Mouse (Mus musculus) liver, embryonic 15.5 days (tissue): ENCODE data around the gene Cd276. TPM values are rescaled to one million over a fixed set of nuclear protein-coding genes. Genes with fewer than 3 reads are reported as not detected.

Experiments used
- ATAC-seq: fragments of 200-750 bp; cut with Nextera tagmentation; 2 replicates; pipeline ENCODE4 v1.8.0; 2017; ENCODE audit warnings: moderate number of reproducible peaks, mild to moderate bottlenecking, moderate library complexity; ENCODE audit not compliant: insufficient read depth
- H3K27ac ChIP-seq: fragments of 300-500 bp; sonication (generic); replicated peaks from 2 replicates; pipeline ENCODE4 v1.5.1; 2015; ENCODE audit warnings: mild to moderate bottlenecking, inconsistent platforms
- H3K27me3 ChIP-seq: fragments of 300-500 bp; sonication (generic); 2 replicates; pipeline ENCODE4 v1.6.1; 2015; ENCODE audit warnings: mild to moderate bottlenecking, inconsistent platforms
- H3K36me3 ChIP-seq: fragments of 300-500 bp; sonication (generic); replicated peaks from 2 replicates; pipeline ENCODE4 v1.6.1; 2015; ENCODE audit warnings: moderate library complexity, mild to moderate bottlenecking, inconsistent platforms
- H3K4me1 ChIP-seq: fragments of 300-500 bp; sonication (generic); replicated peaks from 2 replicates; pipeline ENCODE4 v1.6.1; 2015; ENCODE audit warnings: inconsistent platforms
- H3K4me2 ChIP-seq: fragments of 300-500 bp; sonication (generic); 2 replicates; pipeline ENCODE4 v1.6.1; 2015; ENCODE audit warnings: moderate library complexity, mild to moderate bottlenecking, inconsistent platforms
- H3K4me3 ChIP-seq: fragments of 300-500 bp; sonication (generic); replicated peaks from 2 replicates; pipeline ENCODE4 v1.5.1; 2015; ENCODE audit warnings: mild to moderate bottlenecking, inconsistent platforms
- H3K9ac ChIP-seq: fragments of 300-500 bp; sonication (generic); 2 replicates; pipeline ENCODE4 v1.6.1; 2015; ENCODE audit warnings: moderate library complexity, mild to moderate bottlenecking, inconsistent platforms
- H3K9me3 ChIP-seq: fragments of 300-500 bp; sonication (generic); replicated peaks from 2 replicates; pipeline ENCODE4 v1.6.1; 2016; ENCODE audit warnings: inconsistent platforms
- WGBS: fragments of 180-500 bp; shearing (Covaris S2); methylation state at CpG from one replicate; pipeline ENCODE4 v1.1.7; 2015; ENCODE audit warnings: mixed read lengths; ENCODE audit not compliant: insufficient replicate concordance; 5-methylcytosine and 5-hydroxymethylcytosine counted together
- polyA plus RNA-seq: library from polyadenylated mRNA; unstranded; fragments of >200 nt; fragmentation: Nextera tagmentation; extraction: Ambion mirVana; gene quantifications from 2 replicates; pipeline ENCODE4 v1.2.1, GENCODE M21; 2015

Cd276 gene
- polyA plus RNA-seq, 1 experiment from 2014 or later = 1.4 TPM

GRCm38 (mm10) chr9:58548897-58549296, 6.3 kb downstream of the Cd276 start:
- 33% methylated on average over 4 of the region's 4 CpGs for WGBS
- Histone ChIP-seq H3K27ac (no peak overlapping the region), H3K4me3 (no peak overlapping the region), H3K9me3 (no peaks in the 10 kb centered on the region), H3K4me1 (no peaks in the 10 kb centered on the region), H3K36me3 (no peaks in the 10 kb centered on the region), H3K9ac (no peak overlapping the region), H3K4me2 (no peak overlapping the region), H3K27me3 (peaks cover 33% of the 10 kb centered on the region)
- no peak for ATAC-seq

- WGBS = 63% methylated on average over 11 of the region's 11 CpGs
- Histone ChIP-seq H3K9me3 (no peaks in the 10 kb centered on the region), H3K27me3 (peaks cover 12% of the 10 kb centered on the region), H3K4me2 (no peak overlapping the region), H3K9ac (no peak overlapping the region), H3K36me3 (no peaks in the 10 kb centered on the region), H3K4me3 (no peak overlapping the region), H3K27ac (no peak overlapping the region), H3K4me1 (no peaks in the 10 kb centered on the region)
- no peak for ATAC-seq
Observed at GRCm38 (mm10) chr9:58546630-58547360, 8.4 kb downstream of the Cd276 start.

GRCm38 (mm10) chr9:58545428-58545827, 9.8 kb downstream of the Cd276 start:
- Histone ChIP-seq H3K36me3 (no peaks in the 10 kb centered on the region), H3K27ac (no peak overlapping the region), H3K27me3 (no peaks in the 10 kb centered on the region; the same call in 1 of the 2 replicates), H3K9me3 (no peaks in the 10 kb centered on the region), H3K9ac (no peak overlapping the region), H3K4me3 (no peak overlapping the region), H3K4me1 (no peaks in the 10 kb centered on the region), H3K4me2 (no peak overlapping the region)
- ATAC-seq = no peak
- 25% methylated on average over 6 of the region's 6 CpGs for WGBS

- no peaks in the 10 kb centered on the region; the same call in 1 of the 2 replicates for H3K27me3 ChIP-seq
- no peaks in the 10 kb centered on the region for H3K9me3 ChIP-seq
- H3K4me1 ChIP-seq = no peaks in the 10 kb centered on the region
- H3K4me2 ChIP-seq = no peak overlapping the region
- no peak overlapping the region for H3K9ac ChIP-seq
- H3K27ac ChIP-seq = no peak overlapping the region
- 39% methylated on average over 4 of the region's 4 CpGs for WGBS
- H3K4me3 ChIP-seq = no peak overlapping the region
- no peaks in the 10 kb centered on the region for H3K36me3 ChIP-seq
- no peak for ATAC-seq
Observed at GRCm38 (mm10) chr9:58544879-58545324, 10.3 kb downstream of the Cd276 start.

GRCm38 (mm10) chr9:58541895-58542338, 13.3 kb downstream of the Cd276 start:
- Histone ChIP-seq H3K4me3 (no peak overlapping the region), H3K4me1 (no peaks in the 10 kb centered on the region; the same call in 1 of the 2 replicates), H3K4me2 (no peak overlapping the region), H3K27me3 (no peaks in the 10 kb centered on the region; the same call in none of the 2 replicates), H3K27ac (no peak overlapping the region), H3K9me3 (no peaks in the 10 kb centered on the region), H3K36me3 (no peaks in the 10 kb centered on the region), H3K9ac (no peak overlapping the region)
- 19% methylated on average over 6 of the region's 6 CpGs for WGBS
- ATAC-seq = peak; percentile 40

- H3K4me3 ChIP-seq = no peak overlapping the region
- no peak overlapping the region for H3K9ac ChIP-seq
- H3K36me3 ChIP-seq = no peaks in the 10 kb centered on the region
- no peak for ATAC-seq
- no peak overlapping the region for H3K27ac ChIP-seq
- no peak overlapping the region for H3K4me2 ChIP-seq
- no peaks in the 10 kb centered on the region for H3K9me3 ChIP-seq
- peaks cover 2% of the 10 kb centered on the region for H3K4me1 ChIP-seq
- H3K27me3 ChIP-seq = no peaks in the 10 kb centered on the region; the same call in none of the 2 replicates
- WGBS = 37% methylated on average over 5 of the region's 5 CpGs
Observed at GRCm38 (mm10) chr9:58539886-58540285, 15.4 kb downstream of the Cd276 start.

GRCm38 (mm10) chr9:58537774-58538173, 17.5 kb downstream of the Cd276 start:
- no peak overlapping the region for H3K27ac ChIP-seq
- no peak overlapping the region for H3K4me3 ChIP-seq
- 9% methylated on average over 3 of the region's 3 CpGs for WGBS
- no peaks in the 10 kb centered on the region for H3K9me3 ChIP-seq
- H3K4me2 ChIP-seq = no peak overlapping the region
- H3K9ac ChIP-seq = no peak overlapping the region
- ATAC-seq = no peak
- no peaks in the 10 kb centered on the region for H3K36me3 ChIP-seq
- H3K4me1 ChIP-seq = peaks cover 2% of the 10 kb centered on the region
- no peaks in the 10 kb centered on the region; the same call in none of the 2 replicates for H3K27me3 ChIP-seq

- ATAC-seq = no peak
- no peak overlapping the region for H3K4me3 ChIP-seq
- no peaks in the 10 kb centered on the region for H3K36me3 ChIP-seq
- no peaks in the 10 kb centered on the region for H3K9me3 ChIP-seq
- H3K4me1 ChIP-seq = peaks cover 2% of the 10 kb centered on the region
- H3K4me2 ChIP-seq = no peak overlapping the region
- H3K9ac ChIP-seq = no peak overlapping the region
- H3K27me3 ChIP-seq = no peaks in the 10 kb centered on the region; the same call in none of the 2 replicates
- 53% methylated on average over 20 of the region's 20 CpGs for WGBS
- H3K27ac ChIP-seq = no peak overlapping the region
Observed at GRCm38 (mm10) chr9:58535447-58536134, 19.6 kb downstream of the Cd276 start.

GRCm38 (mm10) chr9:58534766-58535165, 20.5 kb downstream of the Cd276 start:
- H3K9ac ChIP-seq = no peak overlapping the region
- no peak overlapping the region for H3K27ac ChIP-seq
- no peak overlapping the region for H3K4me2 ChIP-seq
- 15% methylated on average over 1 of the region's 1 CpGs for WGBS
- no peak for ATAC-seq
- peaks cover 2% of the 10 kb centered on the region for H3K4me1 ChIP-seq
- no peaks in the 10 kb centered on the region; the same call in none of the 2 replicates for H3K27me3 ChIP-seq
- no peaks in the 10 kb centered on the region for H3K36me3 ChIP-seq
- no peak overlapping the region for H3K4me3 ChIP-seq
- no peaks in the 10 kb centered on the region for H3K9me3 ChIP-seq

- no peaks in the 10 kb centered on the region for H3K36me3 ChIP-seq
- no peak for ATAC-seq
- no peak overlapping the region for H3K4me2 ChIP-seq
- 68% methylated on average over 6 of the region's 6 CpGs for WGBS
- no peak overlapping the region for H3K9ac ChIP-seq
- H3K27ac ChIP-seq = no peak overlapping the region
- H3K9me3 ChIP-seq = no peaks in the 10 kb centered on the region
- H3K4me3 ChIP-seq = no peak overlapping the region
- H3K27me3 ChIP-seq = no peaks in the 10 kb centered on the region; the same call in none of the 2 replicates
- H3K4me1 ChIP-seq = peaks cover 2% of the 10 kb centered on the region
Observed at GRCm38 (mm10) chr9:58533322-58533721, 21.9 kb downstream of the Cd276 start.

- WGBS = 70% methylated on average over 4 of the region's 4 CpGs
- H3K9ac ChIP-seq = no peak overlapping the region
- H3K4me1 ChIP-seq = peaks cover 2% of the 10 kb centered on the region
- ATAC-seq = no peak
- no peak overlapping the region for H3K4me3 ChIP-seq
- H3K27ac ChIP-seq = no peak overlapping the region
- no peaks in the 10 kb centered on the region for H3K9me3 ChIP-seq
- no peaks in the 10 kb centered on the region for H3K36me3 ChIP-seq
- no peak overlapping the region for H3K4me2 ChIP-seq
- H3K27me3 ChIP-seq = no peaks in the 10 kb centered on the region; the same call in none of the 2 replicates
Observed at GRCm38 (mm10) chr9:58532236-58532635, 23.0 kb downstream of the Cd276 start.
